ENCODE assay signal across 23 mouse cellular contexts in genomic region chr11:108319162-108319561, GRCm38 (mm10). TPM values are rescaled to one million over a fixed set of nuclear protein-coding genes. Genes with fewer than 3 reads are reported as not detected.
DNase-seq lines count a peak whose midpoint lies in the region; ATAC-seq lines count a peak whose summit lies in the region.
"Had no signal": no experiment of that assay in that cellular context is flagged by ENCODE, and none has a peak within 500 bp of the region (broad histone marks: within the 10 kb centered on the region; RNA-seq: fewer than 3 reads in every experiment).

No protein-coding gene starts in this region.

- no peak overlapping the region for H3K27ac ChIP-seq in heart, embryonic 12.5 days (ENCODE audit: poor library complexity, severe bottlenecking)
- H3K27ac ChIP-seq in midbrain, embryonic 10.5 days (replicated peaks) = 0 out of 2 replicates have a peak overlapping the region, but pooled peaks have one; percentile 9
- H3K27ac ChIP-seq in midbrain, embryonic 16.5 days (ENCODE audit: low read length) = no peak overlapping the region
- no peak overlapping the region for H3K27ac ChIP-seq in liver, embryonic 13.5 days
- H3K27ac ChIP-seq: forebrain, embryonic 13.5 days; heart, embryonic 15.5 days; hindbrain, embryonic 14.5 days; left cerebral cortex, adult 2 months; midbrain, embryonic 12.5 days; neural tube, embryonic 13.5 days had no signal

- H3K36me3 ChIP-seq in heart, embryonic 12.5 days = no peaks in the 10 kb centered on the region
- H3K36me3 ChIP-seq in midbrain, embryonic 10.5 days = no peaks in the 10 kb centered on the region
- no peaks in the 10 kb centered on the region for H3K36me3 ChIP-seq in midbrain, embryonic 16.5 days (ENCODE audit: control insufficient read depth, insufficient read depth, low read length)
- no peaks in the 10 kb centered on the region for H3K36me3 ChIP-seq in liver, embryonic 13.5 days
- H3K36me3 ChIP-seq: heart, embryonic 15.5 days; midbrain, embryonic 12.5 days; neural tube, embryonic 13.5 days had no signal

- H3K4me1 ChIP-seq in heart, embryonic 12.5 days (replicated peaks) = peaks cover 25% of the 10 kb centered on the region
- H3K4me1 ChIP-seq in midbrain, embryonic 10.5 days = 0 out of 2 replicates have a peak, but pooled peaks cover 3% of the 10 kb centered on the region
- H3K4me1 ChIP-seq in midbrain, embryonic 16.5 days (ENCODE audit: control insufficient read depth, insufficient read depth, low read length) = no peaks in the 10 kb centered on the region
- peaks cover 27% of the 10 kb centered on the region for H3K4me1 ChIP-seq in liver, embryonic 13.5 days (replicated peaks)
- H3K4me1 ChIP-seq: forebrain, embryonic 13.5 days; midbrain, embryonic 12.5 days had no signal

- no peaks in the 10 kb centered on the region for H3K27me3 ChIP-seq in heart, embryonic 12.5 days (replicated peaks)
- H3K27me3 ChIP-seq in midbrain, embryonic 10.5 days (ENCODE audit: low read depth, poor library complexity, severe bottlenecking) = no peaks in the 10 kb centered on the region
- H3K27me3 ChIP-seq in midbrain, embryonic 16.5 days (ENCODE audit: control insufficient read depth, insufficient read depth, low read depth, low read length) = no peaks in the 10 kb centered on the region
- H3K27me3 ChIP-seq in liver, embryonic 13.5 days = no peaks in the 10 kb centered on the region
- H3K27me3 ChIP-seq: forebrain, embryonic 13.5 days; heart, embryonic 15.5 days; midbrain, embryonic 12.5 days; neural tube, embryonic 13.5 days had no signal

- no peak for DNase-seq in heart, adult 8-10 months (ENCODE audit: low spot score)
- no peak for DNase-seq in midbrain, embryonic 10.5 days (ENCODE audit: low spot score)
- peak; percentile 28 for DNase-seq in liver, embryonic 13.5 days
- no peak for DNase-seq in thymus, postnatal 0 days (ENCODE audit: low spot score)
- DNase-seq in right cerebral cortex, adult 2 months (ENCODE audit: low spot score in 2 of 2) = no peak
- DNase-seq: cerebellum, adult 8-10 months; gastrocnemius, postnatal 25 days; kidney, adult 9 months; kidney, postnatal 25 days; left cerebral cortex, postnatal 4 days; lung, postnatal 14 days; right cerebral cortex, postnatal 14 days had no signal

- no peak overlapping the region for H3K4me3 ChIP-seq in heart, embryonic 12.5 days
- H3K4me3 ChIP-seq in midbrain, embryonic 10.5 days = no peak overlapping the region
- no peak overlapping the region for H3K4me3 ChIP-seq in midbrain, embryonic 16.5 days (ENCODE audit: low read depth, low read length)
- H3K4me3 ChIP-seq in liver, embryonic 13.5 days (replicated peaks) = no peak overlapping the region
- H3K4me3 ChIP-seq: erythroblast, embryonic 14.5 days; forebrain, embryonic 13.5 days; heart, embryonic 15.5 days; left cerebral cortex, adult 2 months; midbrain, embryonic 12.5 days; neural tube, embryonic 13.5 days had no signal

- 65% methylated on average over 11 of the region's 11 CpGs for WGBS in heart, embryonic 12.5 days
- 85% methylated on average over 11 of the region's 11 CpGs for WGBS in midbrain, embryonic 10.5 days
- 90% methylated on average over 11 of the region's 11 CpGs for WGBS in midbrain, embryonic 16.5 days
- 51% methylated on average over 11 of the region's 11 CpGs for WGBS in liver, embryonic 13.5 days (ENCODE audit: insufficient replicate concordance)

- ATAC-seq in heart, embryonic 12.5 days (ENCODE audit: insufficient number of reproducible peaks, low FRiP score) = peak; percentile 78
- no peak for ATAC-seq in midbrain, embryonic 16.5 days
- ATAC-seq in liver, embryonic 13.5 days (ENCODE audit: low read depth) = peak; percentile 83
- ATAC-seq: forebrain, embryonic 13.5 days had no signal

- H3K4me2 ChIP-seq in heart, embryonic 12.5 days = peak overlapping the region; percentile 22; the same call in 1 of the 2 replicates
- no peak overlapping the region for H3K4me2 ChIP-seq in midbrain, embryonic 16.5 days (ENCODE audit: low read length)
- H3K4me2 ChIP-seq in liver, embryonic 13.5 days = 0 out of 2 replicates have a peak overlapping the region, but pooled peaks have one; percentile 23
- H3K4me2 ChIP-seq: forebrain, embryonic 13.5 days; heart, embryonic 15.5 days; hindbrain, embryonic 14.5 days; midbrain, embryonic 12.5 days; neural tube, embryonic 13.5 days had no signal

- no peaks in the 10 kb centered on the region for H3K9me3 ChIP-seq in heart, embryonic 12.5 days (replicated peaks)
- H3K9me3 ChIP-seq in midbrain, embryonic 10.5 days (replicated peaks) = no peaks in the 10 kb centered on the region
- no peaks in the 10 kb centered on the region for H3K9me3 ChIP-seq in midbrain, embryonic 16.5 days (replicated peaks; ENCODE audit: control insufficient read depth, low read length, poor library complexity, severe bottlenecking)
- no peaks in the 10 kb centered on the region for H3K9me3 ChIP-seq in liver, embryonic 13.5 days (replicated peaks)
- H3K9me3 ChIP-seq: forebrain, embryonic 13.5 days; heart, embryonic 15.5 days; midbrain, embryonic 12.5 days; neural tube, embryonic 13.5 days had no signal

- H3K9ac ChIP-seq in heart, embryonic 12.5 days = no peak overlapping the region
- no peak overlapping the region for H3K9ac ChIP-seq in midbrain, embryonic 16.5 days (ENCODE audit: low read depth, low read length)
- H3K9ac ChIP-seq in liver, embryonic 13.5 days = no peak overlapping the region
- H3K9ac ChIP-seq: forebrain, embryonic 13.5 days; heart, embryonic 15.5 days; hindbrain, embryonic 14.5 days; midbrain, embryonic 12.5 days; neural tube, embryonic 13.5 days had no signal

RNA-seq across cellular contexts. Expression of gene Apoh, which starts 24.0 kb away (rescaled TPM):
- 0.21 and 0.24 TPM in 2 replicates for polyA plus RNA-seq in heart, embryonic 12.5 days (2016; fragmentation: Nextera tagmentation; extraction: Ambion mirVana)
- total RNA-seq in heart, adult 8-10 months (2022) = not detected
- polyA plus RNA-seq in midbrain, embryonic 10.5 days (2016; fragmentation: Nextera tagmentation; extraction: Ambion mirVana) = not detected in 2 replicates
- 0.30 and 0.41 TPM in 2 replicates for polyA plus RNA-seq in midbrain, embryonic 16.5 days (2015; fragmentation: Nextera tagmentation; extraction: Ambion mirVana)
- 128 and 148 TPM in 2 replicates for polyA plus RNA-seq in liver, embryonic 13.5 days (2015; fragmentation: Nextera tagmentation; extraction: Ambion mirVana)
- 0.12 and 0.57 TPM in 2 replicates for polyA plus RNA-seq in thymus, postnatal 0 days (2015; fragmentation: Nextera tagmentation; extraction: Ambion mirVana)
- total RNA-seq: left cerebral cortex, postnatal 4 days had no signal
- polyA plus RNA-seq: erythroblast, embryonic 14.5 days; intestine, embryonic 14.5 days; midbrain, embryonic 12.5 days; spleen, adult 2 months had no signal

RNA-seq across cellular contexts. Expression of gene Prkca, which starts 24.6 kb away (rescaled TPM):
- polyA plus RNA-seq in heart, embryonic 12.5 days (2016; fragmentation: Nextera tagmentation; extraction: Ambion mirVana) = 17.0 and 18.8 TPM in 2 replicates
- 10 to 100 TPM; 28.2 to 38.1 (median 33.4) TPM for total RNA-seq in heart, adult 8-10 months (2022)
- 2.5 and 2.6 TPM in 2 replicates for polyA plus RNA-seq in midbrain, embryonic 10.5 days (2016; fragmentation: Nextera tagmentation; extraction: Ambion mirVana)
- 5.1 and 6.5 TPM in 2 replicates for polyA plus RNA-seq in midbrain, embryonic 16.5 days (2015; fragmentation: Nextera tagmentation; extraction: Ambion mirVana)
- 1.9 and 4.6 TPM in 2 replicates for polyA plus RNA-seq in liver, embryonic 13.5 days (2015; fragmentation: Nextera tagmentation; extraction: Ambion mirVana)
- polyA plus RNA-seq in thymus, postnatal 0 days (2015; fragmentation: Nextera tagmentation; extraction: Ambion mirVana) = 11.2 and 11.4 TPM in 2 replicates

Comparison
In these comparisons a context has a peak if more than half of its experiments do, and no peak if none do; other contexts are left out.
1. RNA of gene Apoh, which starts 24.0 kb away (polyA plus RNA-seq): 128 to 148 TPM in liver, embryonic 13.5 days; 0.30 to 0.41 TPM in midbrain, embryonic 16.5 days, 0.21 to 0.24 TPM in heart, embryonic 12.5 days, 0.12 to 0.57 TPM in thymus, postnatal 0 days and not detected in midbrain, embryonic 10.5 days; every median in the first group is over 10 times any median in the second.